Mouse (Mus musculus) heart, adult 2 months (tissue): ENCODE measurements around the gene Nanos3.

Experiments
- CTCF ChIP-seq: fragments of 200-600 bp; IDR thresholded peaks from 2 replicates; pipeline ENCODE4 v1.8.1; 2022; ENCODE audit warnings: antibody characterized with exemption, mild to moderate bottlenecking, moderate library complexity
- EP300 ChIP-seq: fragments of 200-500 bp; IDR thresholded peaks from 2 replicates; pipeline ENCODE4 v1.6.1; 2011; ENCODE audit warnings: low read depth, low read length, control low read depth; ENCODE audit not compliant: insufficient read depth
- POLR2A ChIP-seq: fragments of 200-500 bp; IDR thresholded peaks from 2 replicates; pipeline ENCODE4 v1.6.1; 2011; ENCODE audit warnings: mild to moderate bottlenecking, low read depth, low read length, control low read depth; ENCODE audit not compliant: insufficient read depth

DNA sequence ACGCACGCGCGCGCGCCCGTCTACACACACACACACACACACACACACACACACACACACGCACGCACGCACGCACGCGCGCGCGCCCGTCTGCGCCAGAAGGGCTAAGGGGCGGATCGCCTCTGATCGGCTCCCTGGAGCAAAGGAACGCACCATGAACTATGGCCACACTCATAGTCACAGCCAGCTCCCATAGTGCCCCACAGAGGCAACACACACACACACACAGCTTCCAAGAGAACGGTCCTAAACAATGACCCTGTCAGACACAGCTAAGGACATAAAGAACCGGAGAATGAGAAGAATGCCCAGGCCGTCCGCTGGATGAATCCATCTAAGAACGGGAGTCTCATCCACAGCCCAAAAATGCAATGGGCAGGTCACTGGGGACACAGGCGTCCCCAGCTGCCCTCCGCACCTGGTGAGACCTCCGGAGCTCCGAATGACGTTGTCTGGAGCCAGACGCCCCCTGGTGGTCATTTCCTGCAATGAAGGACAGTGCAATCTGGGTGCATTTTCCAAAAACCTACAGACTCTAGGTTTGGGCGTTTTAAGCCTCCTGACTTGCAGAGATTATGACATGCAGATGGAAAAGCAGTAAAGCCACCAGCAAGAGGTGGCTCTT is 25.3 kb upstream of the Nanos3 start:
- TF ChIP-seq EP300 (peak; percentile 94), POLR2A (peak; percentile 54), CTCF (peak; percentile 96)
